Mouse (Mus musculus) gastrocnemius, postnatal 25 days (tissue): ENCODE results near the gene 3110001I22Rik. TPM values are rescaled to one million over a fixed set of nuclear protein-coding genes. Genes with fewer than 3 reads are reported as not detected.

Experiments
- DNase-seq: peaks from one replicate; pipeline ENCODE4 v3.0.0; 2022
- total RNA-seq, 2 experiments: library from RNA; stranded (reverse); gene quantifications; 1 replicate in 1 of 2; 2 replicates in 1 of 2; pipeline ENCODE4 v1.2.3; 2021

3110001I22Rik gene
- total RNA-seq, 2 experiments from 2014 or later = 1.7 to 2.0 TPM

- DNase-seq = no peak
These were observed 45.3 kb downstream of the 3110001I22Rik start for GRCm38 (mm10) chr16:13716821-13717553.

GRCm38 (mm10) chr16:13722937-13723336, 51.2 kb downstream of the 3110001I22Rik start:
- no peak for DNase-seq

- no peak for DNase-seq
These were observed 56.1 kb downstream of the 3110001I22Rik start for GRCm38 (mm10) chr16:13727811-13728335.

Other genes with a start within 250 kb of the 3110001I22Rik start
- 1 to 10 TPM; 5.9 to 6.1 TPM for gene Parn, start 3.8 kb upstream of the 3110001I22Rik start, total RNA-seq
- gene Bfar, start 71 bp upstream of the 3110001I22Rik start, total RNA-seq = 10 to 100 TPM; 29.1 to 37.1 TPM
- gene Pla2g10, start 59.1 kb downstream of the 3110001I22Rik start, total RNA-seq = not detected
- gene Rrn3, start 108.8 kb downstream of the 3110001I22Rik start, total RNA-seq = 10 to 100 TPM; 29.9 to 30.2 TPM
- 10 to 100 TPM; 34.1 to 37.5 TPM for gene Ntan1, start 146.9 kb downstream of the 3110001I22Rik start, total RNA-seq
- gene Pdxdc1, start 231.2 kb downstream of the 3110001I22Rik start, total RNA-seq = 10 to 100 TPM; 41.8 to 47.7 TPM
- 1 to 10 TPM in 1 of 2 experiments, under 1 TPM in 1; 0.69 to 1.0 TPM for gene Mpv17l, start 231.2 kb downstream of the 3110001I22Rik start, total RNA-seq